Mouse (Mus musculus) thymus, postnatal 0 days (tissue): ENCODE results near the gene Alkbh2. TPM values are rescaled to one million over a fixed set of nuclear protein-coding genes. Genes with fewer than 3 reads are reported as not detected.

Experiments used
- DNase-seq: peaks from one replicate; pipeline ENCODE4 v3.0.0-alpha.2; 2015; ENCODE audit warnings: low spot score
- polyA plus RNA-seq: library from polyadenylated mRNA; unstranded; fragments of >200 nt; fragmentation: Nextera tagmentation; extraction: Ambion mirVana; gene quantifications from 2 replicates; pipeline ENCODE4 v1.2.1, GENCODE M21; 2015

The Alkbh2 gene
- polyA plus RNA-seq, 1 experiment from 2014 or later: 8.2 TPM

- DNase-seq: no peak
Measured at GRCm38 (mm10) chr5:114101873-114102272, 26.1 kb downstream of the Alkbh2 start.

GRCm38 (mm10) chr5:114100390-114101099, 27.5 kb downstream of the Alkbh2 start:
- DNase-seq: no peak

GRCm38 (mm10) chr5:114099709-114100389, 28.2 kb downstream of the Alkbh2 start:
- peak; percentile 90 for DNase-seq

GRCm38 (mm10) chr5:114091057-114091807, 36.8 kb downstream of the Alkbh2 start, which contains the start of gene Svop:
Svop (minus strand) TSS chr5:114091570.
- peak; percentile 17 for DNase-seq

- DNase-seq: no peak
Measured at GRCm38 (mm10) chr5:114090421-114091013, 37.5 kb downstream of the Alkbh2 start.

- no peak for DNase-seq
Measured at GRCm38 (mm10) chr5:114087875-114088480, 40.0 kb downstream of the Alkbh2 start.

- DNase-seq: no peak
Measured at GRCm38 (mm10) chr5:114085501-114085900, 42.5 kb downstream of the Alkbh2 start.

GRCm38 (mm10) chr5:114077009-114077408, 51.0 kb downstream of the Alkbh2 start:
- no peak for DNase-seq

Other genes with a start within 250 kb of the Alkbh2 start
- gene Coro1c, start 219.5 kb downstream of the Alkbh2 start, polyA plus RNA-seq: 71.3 and 75.3 TPM in 2 replicates
- gene Ssh1, start 134.3 kb downstream of the Alkbh2 start, polyA plus RNA-seq: 4.2 and 4.4 TPM in 2 replicates
- gene Dao, start 124.5 kb downstream of the Alkbh2 start, polyA plus RNA-seq: 0.08 and 0.16 TPM in 2 replicates
- 7.4 and 8.8 TPM in 2 replicates for gene Usp30, start 62.8 kb downstream of the Alkbh2 start, polyA plus RNA-seq
- gene Svop, start 36.6 kb downstream of the Alkbh2 start, polyA plus RNA-seq: not detected in 2 replicates
- 46.4 and 51.4 TPM in 2 replicates for gene Ung, start 2.2 kb upstream of the Alkbh2 start, polyA plus RNA-seq
- 0.80 and 1.1 TPM in 2 replicates for gene Acacb, start 18.3 kb upstream of the Alkbh2 start, polyA plus RNA-seq
- 0.05 and 0.13 TPM in 2 replicates for gene Foxn4, start 145.6 kb upstream of the Alkbh2 start, polyA plus RNA-seq
- 0.27 and 0.55 TPM in 2 replicates for gene Myo1h, start 160.9 kb upstream of the Alkbh2 start, polyA plus RNA-seq